Mouse (Mus musculus) kidney, postnatal 0 days (tissue): ENCODE measurements around the gene Car5b. TPM values are rescaled to one million over a fixed set of nuclear protein-coding genes. Genes with fewer than 3 reads are reported as not detected.
A peak's percentile ranks its signal among the peaks of the same experiment; 100 is the strongest.

ENCODE experiments used
- ATAC-seq: fragments of 200-750 bp; cut with Nextera tagmentation; replicated peaks from 2 replicates; pipeline ENCODE4 v1.8.0; 2017; ENCODE audit warnings: low read depth, moderate number of reproducible peaks, moderate TSS enrichment, moderate library complexity; ENCODE audit not compliant: low FRiP score
- DNase-seq: peaks from one replicate; pipeline ENCODE4 v3.0.0-alpha.2; 2016; ENCODE audit warnings: low spot score
- H3K27ac ChIP-seq: fragments of 300-500 bp; sonication (generic); 2 replicates; pipeline ENCODE4 v1.5.1; 2014; ENCODE audit warnings: mild to moderate bottlenecking
- H3K27me3 ChIP-seq: fragments of 300-500 bp; sonication (generic); 2 replicates; pipeline ENCODE4 v1.6.1; 2014; ENCODE audit warnings: low read length, mixed read lengths; ENCODE audit not compliant: insufficient read depth
- H3K36me3 ChIP-seq: fragments of 300-500 bp; sonication (generic); 2 replicates; pipeline ENCODE4 v1.6.1; 2014; ENCODE audit warnings: low read length, mixed read lengths; ENCODE audit not compliant: insufficient read depth
- H3K4me1 ChIP-seq: fragments of 300-500 bp; sonication (generic); replicated peaks from 2 replicates; pipeline ENCODE4 v1.6.1; 2014; ENCODE audit warnings: antibody characterized with exemption, low read length, mixed read lengths; ENCODE audit not compliant: insufficient read depth
- H3K4me2 ChIP-seq: fragments of 300-500 bp; sonication (generic); 2 replicates; pipeline ENCODE4 v1.6.1; 2014; ENCODE audit warnings: mild to moderate bottlenecking, low read length, moderate library complexity, mixed read lengths
- H3K4me3 ChIP-seq: fragments of 300-500 bp; sonication (generic); replicated peaks from 2 replicates; pipeline ENCODE4 v1.5.1; 2014; ENCODE audit warnings: low read depth, low read length
- H3K9ac ChIP-seq: fragments of 300-500 bp; sonication (generic); 2 replicates; pipeline ENCODE4 v1.6.1; 2014; ENCODE audit warnings: low read depth, low read length
- H3K9me3 ChIP-seq: fragments of 300-500 bp; sonication (generic); replicated peaks from 2 replicates; pipeline ENCODE4 v1.6.1; 2016; ENCODE audit warnings: low read length, inconsistent platforms, mixed read lengths
- CTCF ChIP-seq: IDR thresholded peaks from 2 replicates; pipeline ENCODE4 v1.5.1; 2016; ENCODE audit warnings: antibody characterized with exemption, low read depth, mild to moderate bottlenecking, moderate library complexity
- WGBS: fragments of 180-500 bp; shearing (Covaris S2); extraction: QIAGEN DNeasy Blood & Tissue Kit; methylation state at CpG from one replicate; pipeline ENCODE4 v1.1.7; 2014; 5-methylcytosine and 5-hydroxymethylcytosine counted together
- polyA plus RNA-seq: library from polyadenylated mRNA; unstranded; fragments of >200 nt; fragmentation: Nextera tagmentation; extraction: Ambion mirVana; gene quantifications from 2 replicates; pipeline ENCODE4 v1.2.1, GENCODE M21; 2015

Gene Car5b
- polyA plus RNA-seq, 1 experiment from 2014 or later: 6.8 TPM

GRCm38 (mm10) chrX:163982129-163982528 lies 45.7 kb downstream of the Car5b start:
- no peaks in the 10 kb centered on the region for H3K36me3 ChIP-seq
- no peak overlapping the region for H3K4me2 ChIP-seq
- H3K4me3 ChIP-seq: no peak overlapping the region
- WGBS: 78% methylated on average over 6 of the region's 6 CpGs
- ATAC-seq (no peak), DNase-seq (no peak)
- no peak for TF ChIP-seq CTCF
- H3K27ac ChIP-seq: no peak overlapping the region
- H3K9me3 ChIP-seq: no peaks in the 10 kb centered on the region
- no peaks in the 10 kb centered on the region for H3K27me3 ChIP-seq
- H3K9ac ChIP-seq: no peak overlapping the region
- H3K4me1 ChIP-seq: no peaks in the 10 kb centered on the region

DNA sequence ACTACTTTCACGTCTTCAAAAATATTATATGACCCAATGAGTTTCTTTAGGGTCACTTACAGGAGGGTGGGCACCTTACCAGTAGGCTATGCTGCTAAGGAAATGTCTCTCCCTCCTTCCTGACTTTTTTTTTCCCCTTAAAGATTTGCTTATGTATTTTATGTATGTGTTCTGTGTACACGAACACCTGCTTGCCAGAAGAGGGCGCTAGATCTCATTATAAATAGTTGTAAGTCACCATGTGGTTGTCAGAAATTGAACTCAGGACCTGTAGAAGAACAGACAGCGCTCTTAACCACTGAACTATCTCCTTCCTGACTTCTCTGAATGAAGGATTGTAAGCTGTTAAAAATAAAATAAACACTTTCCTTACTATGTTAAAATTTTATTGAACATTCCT lies 46.3 kb downstream of the Car5b start:
- ATAC-seq (no peak), DNase-seq (no peak)
- WGBS: 50% methylated on average over 4 of the region's 4 CpGs
- Histone ChIP-seq H3K9me3 (no peaks in the 10 kb centered on the region), H3K4me3 (no peak overlapping the region), H3K9ac (no peak overlapping the region), H3K36me3 (no peaks in the 10 kb centered on the region), H3K27me3 (no peaks in the 10 kb centered on the region), H3K4me1 (no peaks in the 10 kb centered on the region), H3K27ac (no peak overlapping the region), H3K4me2 (no peak overlapping the region)
- TF ChIP-seq CTCF: peak; percentile 14; the same call in 1 of the 2 replicates

GRCm38 (mm10) chrX:163981092-163981491 lies 46.7 kb downstream of the Car5b start:
- H3K27ac ChIP-seq: no peak overlapping the region
- DNase-seq (no peak), ATAC-seq (no peak)
- no peak overlapping the region for H3K4me3 ChIP-seq
- 93% methylated on average over 1 of the region's 1 CpGs for WGBS
- H3K27me3 ChIP-seq: no peaks in the 10 kb centered on the region
- no peak overlapping the region for H3K9ac ChIP-seq
- H3K4me1 ChIP-seq: no peaks in the 10 kb centered on the region
- no peaks in the 10 kb centered on the region for H3K9me3 ChIP-seq
- H3K36me3 ChIP-seq: no peaks in the 10 kb centered on the region
- no peak for TF ChIP-seq CTCF
- no peak overlapping the region for H3K4me2 ChIP-seq

DNA sequence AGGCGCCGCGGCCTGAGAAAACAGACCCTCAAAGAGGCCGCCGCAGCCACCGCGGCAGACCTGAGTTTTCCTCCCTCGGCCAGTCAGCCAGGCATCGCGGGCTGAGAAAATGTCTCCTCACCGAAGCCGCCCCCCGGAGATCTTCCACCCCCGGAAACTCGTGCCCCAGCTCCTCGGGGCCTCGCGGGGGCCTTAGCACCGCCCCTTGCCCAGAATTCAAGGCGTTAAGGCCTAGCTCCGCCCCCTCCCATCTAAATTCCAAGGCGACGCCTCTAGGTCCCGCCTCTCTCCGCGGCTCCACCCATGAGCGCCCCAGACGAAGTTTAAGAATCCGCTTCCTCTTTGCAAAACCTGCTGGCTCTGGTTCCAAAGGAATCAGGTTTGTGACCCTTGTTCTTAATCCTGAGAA lies 69.3 kb downstream of the Car5b start, which contains the start of gene Zrsr2:
Gene Zrsr2 (minus strand): TSS at position 195 of the 409 bp plus-strand sequence.
- DNase-seq (peak; percentile 96), ATAC-seq (peak; percentile 95)
- no peak for TF ChIP-seq CTCF
- Histone ChIP-seq H3K4me2 (peak within 1 kb of the TSS; percentile 56), H3K9ac (peak within 1 kb of the TSS; percentile 82), H3K27me3 (no peaks in the 10 kb centered on the region), H3K4me1 (no peaks in the 10 kb centered on the region), H3K27ac (peak within 1 kb of the TSS; percentile 98), H3K36me3 (peaks cover 5% of the 10 kb centered on the region; the same call in 1 of the 2 replicates), H3K9me3 (no peaks in the 10 kb centered on the region), H3K4me3 (peak within 1 kb of the TSS; percentile 66)
- 36% methylated on average over 29 of the region's 29 CpGs for WGBS

DNA sequence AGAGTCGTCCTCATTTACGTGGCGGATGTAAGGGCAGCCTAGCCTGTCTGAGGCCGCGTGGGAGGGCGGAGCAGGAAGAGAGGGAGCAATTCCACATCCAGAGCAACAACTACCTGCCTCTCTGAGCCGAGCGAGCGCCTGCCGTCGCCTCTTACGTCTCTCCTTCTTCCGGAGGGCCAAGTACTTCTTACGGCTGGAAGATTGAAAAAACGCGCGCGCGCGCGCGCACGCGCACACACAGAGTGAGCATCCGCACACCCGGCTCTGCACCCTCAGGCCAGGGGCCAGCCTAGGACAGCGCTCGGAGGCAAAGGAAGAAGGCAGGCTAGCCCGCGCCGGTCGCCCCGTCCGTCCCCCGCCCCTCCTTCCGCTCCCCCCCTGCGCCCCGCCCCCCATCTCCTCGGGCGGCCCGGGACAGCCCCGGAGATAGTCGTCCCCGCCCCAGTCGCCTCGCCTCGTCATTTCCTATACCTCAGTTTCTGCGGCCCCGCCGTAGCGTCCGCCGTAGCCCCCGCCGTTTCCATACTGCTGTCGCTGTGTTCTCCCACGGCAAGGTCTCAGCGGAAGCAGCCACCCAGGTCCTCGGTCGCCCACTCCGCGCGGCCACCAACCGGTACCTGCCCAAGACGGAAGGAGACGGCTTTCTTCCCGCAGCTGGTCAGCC lies 69.9 kb downstream of the Car5b start:
- TF ChIP-seq CTCF: no peak
- no peaks in the 10 kb centered on the region for H3K27me3 ChIP-seq
- H3K9me3 ChIP-seq: no peaks in the 10 kb centered on the region
- peak; percentile 64 for DNase-seq
- peak overlapping the region; percentile 82 for H3K9ac ChIP-seq
- H3K27ac ChIP-seq: peak overlapping the region; percentile 98
- H3K4me2 ChIP-seq: peak overlapping the region; percentile 56
- peak overlapping the region; percentile 66 for H3K4me3 ChIP-seq
- 29% methylated on average over 62 of the region's 67 CpGs for WGBS
- H3K36me3 ChIP-seq: peaks cover 5% of the 10 kb centered on the region; the same call in 1 of the 2 replicates
- no peaks in the 10 kb centered on the region for H3K4me1 ChIP-seq
- ATAC-seq: peak; percentile 93

- no peak for ATAC-seq
These were observed 70.4 kb downstream of the Car5b start for GRCm38 (mm10) chrX:163957381-163957780.

More at GRCm38 (mm10) chrX:163957381-163957780, 70.4 kb downstream of the Car5b start:
- Histone ChIP-seq H3K27ac (no peak overlapping the region), H3K4me1 (no peaks in the 10 kb centered on the region), H3K36me3 (peaks cover 5% of the 10 kb centered on the region; the same call in 1 of the 2 replicates), H3K4me3 (peak overlapping the region; percentile 66), H3K27me3 (no peaks in the 10 kb centered on the region), H3K9me3 (no peaks in the 10 kb centered on the region), H3K9ac (peak overlapping the region; percentile 82; the same call in 1 of the 2 replicates), H3K4me2 (peak overlapping the region; percentile 56)
- no peak for DNase-seq
- TF ChIP-seq CTCF: no peak
- 35% methylated on average over 12 of the region's 12 CpGs for WGBS
